Comparison of ENCODE assay signal across 14 mouse cellular contexts in genomic region chr12:54620042-54620705, GRCm38 (mm10).
"Had no signal": no experiment of that assay in that cellular context is flagged by ENCODE, and none has a peak within 500 bp of the region (broad histone marks: within the 10 kb centered on the region; RNA-seq: fewer than 3 reads in every experiment).

No protein-coding gene starts in this region.

- H3K4me1 ChIP-seq: liver, embryonic 15.5 days; midbrain, embryonic 10.5 days; midbrain, embryonic 15.5 days had no signal

- H3K9ac ChIP-seq: liver, embryonic 15.5 days; midbrain, embryonic 15.5 days had no signal

- H3K27ac ChIP-seq: layer of hippocampus, adult 2 months; liver, embryonic 15.5 days; midbrain, embryonic 10.5 days; midbrain, embryonic 15.5 days had no signal

- ATAC-seq: lung, postnatal 0 days; midbrain, embryonic 15.5 days had no signal

- H3K4me3 ChIP-seq: layer of hippocampus, adult 2 months; liver, embryonic 15.5 days; midbrain, embryonic 10.5 days; midbrain, embryonic 15.5 days had no signal

- H3K9me3 ChIP-seq: liver, embryonic 15.5 days; midbrain, embryonic 10.5 days; midbrain, embryonic 15.5 days had no signal

- DNase-seq: kidney, adult 11 months; kidney, postnatal 10 days; kidney, postnatal 4 days; lung, adult 2 months; lung, postnatal 36 days; right cerebral cortex, postnatal 25 days; thymus, adult 2 months; thymus, postnatal 25 days had no signal

- H3K27me3 ChIP-seq: liver, embryonic 15.5 days; midbrain, embryonic 15.5 days had no signal

- H3K36me3 ChIP-seq: liver, embryonic 15.5 days; midbrain, embryonic 10.5 days; midbrain, embryonic 15.5 days had no signal

- H3K4me2 ChIP-seq: liver, embryonic 11.5 days; liver, embryonic 15.5 days; midbrain, embryonic 15.5 days had no signal
